Mouse (Mus musculus): ENCODE measurements at regions not wholly inside any gene's neighbourhood (a gene's known extent, or its start where the extent isn't known, plus 50 kb on each side); places are given as distances from the start of the nearest gene placed in this dataset.

DNA sequence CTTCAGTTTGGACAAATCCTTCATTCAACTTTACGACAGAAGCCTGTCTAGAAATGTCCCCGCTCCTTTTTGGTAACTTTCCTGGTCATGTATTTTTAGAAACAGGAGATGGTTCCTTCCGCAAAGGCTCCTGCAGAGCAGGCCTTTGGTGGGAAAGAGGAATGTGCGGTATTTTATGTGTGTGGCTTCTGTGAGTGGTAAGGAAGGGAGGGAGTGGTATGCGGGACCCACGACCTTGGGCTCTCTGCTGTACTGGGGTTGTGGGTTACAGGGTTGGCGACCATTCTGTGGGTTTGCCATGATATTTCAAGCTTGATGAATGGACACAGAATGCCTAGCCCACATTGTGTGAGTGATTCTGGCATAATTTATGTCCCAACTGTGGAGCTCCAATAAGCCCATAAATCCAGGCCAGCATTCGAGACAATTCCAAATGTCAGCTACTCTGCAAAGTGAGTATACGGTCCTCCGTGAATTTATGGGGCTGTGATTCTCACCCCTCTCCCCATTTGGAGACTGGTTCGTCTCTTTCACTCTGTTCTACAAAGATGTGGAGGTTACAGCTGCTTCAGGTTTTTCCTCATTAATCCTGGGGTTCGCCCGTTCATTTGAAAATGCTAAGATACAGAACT, 109.3 kb upstream of the Rxfp2 start:
- no peak for DNase-seq (ENCODE audit: low read depth)

DNA sequence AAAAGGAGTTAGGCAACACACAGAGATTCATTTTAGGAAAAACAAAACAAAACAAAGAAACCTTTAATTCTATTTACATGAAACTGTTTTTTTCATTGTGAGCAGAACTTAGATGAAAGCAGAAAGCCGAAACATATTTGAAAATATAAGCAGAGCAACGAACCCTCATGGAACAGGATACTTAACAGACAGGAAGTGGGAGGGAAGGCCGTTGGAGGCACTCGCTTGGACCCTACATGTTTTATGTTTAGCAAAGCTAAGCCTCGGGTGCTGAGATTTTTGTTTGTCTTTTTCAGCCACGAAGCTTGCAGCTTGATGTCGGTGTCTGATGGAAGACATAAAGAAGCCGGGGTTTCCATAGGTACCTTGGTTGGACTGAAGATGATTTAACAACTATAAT, 108.5 kb upstream of the Rxfp2 start:
- no peak for DNase-seq (ENCODE audit: low read depth)

GRCm38 (mm10) chr5:149911968-149912367, 106.5 kb upstream of the Rxfp2 start:
- no peak for DNase-seq (ENCODE audit: low read depth)

- DNase-seq (ENCODE audit: low read depth) = peak; percentile 37
Observed at GRCm38 (mm10) chr5:149915761-149916160, 102.7 kb upstream of the Rxfp2 start.

GRCm38 (mm10) chr5:149917374-149917773, 101.1 kb upstream of the Rxfp2 start:
- DNase-seq (ENCODE audit: low read depth) = peak; percentile 8

DNA sequence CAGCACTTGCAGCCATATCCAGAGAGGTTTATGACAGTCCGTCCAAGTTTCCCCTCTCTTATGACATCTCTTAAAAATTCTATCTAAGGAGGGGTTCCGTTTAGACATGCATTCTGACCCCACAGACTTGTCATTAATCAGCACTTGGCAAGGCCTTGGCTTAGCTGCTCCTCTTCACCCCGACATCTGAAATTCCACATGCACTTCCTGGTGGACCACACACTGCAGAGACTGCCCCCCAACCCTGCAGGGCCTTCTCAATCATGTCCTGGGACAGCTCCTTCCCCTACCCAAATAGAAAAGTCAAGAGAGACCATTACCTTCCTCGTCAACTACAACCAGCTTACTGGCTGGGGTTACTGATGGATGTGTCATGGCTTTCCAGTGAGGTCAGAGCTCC, 99.4 kb upstream of the Rxfp2 start:
- no peak for DNase-seq (ENCODE audit: low read depth)

- DNase-seq (ENCODE audit: low read depth) = no peak
Observed at GRCm38 (mm10) chr5:149920326-149920725, 98.1 kb upstream of the Rxfp2 start.

- no peak for DNase-seq (ENCODE audit: low read depth)
Observed at GRCm38 (mm10) chr5:149924501-149924900, 94.0 kb upstream of the Rxfp2 start.

GRCm38 (mm10) chr5:149926786-149927185, 91.7 kb upstream of the Rxfp2 start:
- no peak for DNase-seq (ENCODE audit: low read depth)

GRCm38 (mm10) chr5:149931574-149932161, 86.8 kb upstream of the Rxfp2 start:
- no peak for DNase-seq (ENCODE audit: low read depth)

- DNase-seq (ENCODE audit: low read depth) = no peak
Observed at GRCm38 (mm10) chr5:149932220-149932619, 86.3 kb upstream of the Rxfp2 start.

- no peak for DNase-seq (ENCODE audit: low read depth)
Observed at GRCm38 (mm10) chr5:149945651-149946050, 72.8 kb upstream of the Rxfp2 start.

- no peak for DNase-seq (ENCODE audit: low read depth)
Observed at GRCm38 (mm10) chr5:149947491-149947890, 71.0 kb upstream of the Rxfp2 start.

- DNase-seq (ENCODE audit: low read depth) = no peak
Observed at GRCm38 (mm10) chr5:149956931-149957330, 61.5 kb upstream of the Rxfp2 start.

GRCm38 (mm10) chr5:149961178-149961577, 57.3 kb upstream of the Rxfp2 start:
- DNase-seq (ENCODE audit: low read depth) = no peak

- no peak for DNase-seq (ENCODE audit: low read depth)
Observed at GRCm38 (mm10) chr5:149964748-149965147, 53.7 kb upstream of the Rxfp2 start.

Data from 416B (cell line).